Mouse (Mus musculus) CH12.LX (cell line): ENCODE data around the gene Gm20388.

Experiments
- BHLHE40 ChIP-seq: IDR thresholded peaks from 2 replicates; pipeline ENCODE4 v1.6.1; 2011; ENCODE audit warnings: mild to moderate bottlenecking, low read depth, low read length, improper control_type of control experiment
- CTCF ChIP-seq, 2 experiments: IDR thresholded peaks in 1 of 2; conservative IDR thresholded peaks in 1 of 2; 2 replicates each; pipeline ENCODE4 v1.5.1; 2011 to 2012; ENCODE audit warnings: low read depth in 2 of 2, low read length in 2 of 2, improper control_type of control experiment in 1 of 2, inconsistent platforms in 1 of 2, mild to moderate bottlenecking in 1 of 2, moderate library complexity in 1 of 2
- GABPA ChIP-seq: IDR thresholded peaks from 2 replicates; pipeline ENCODE4 v1.6.1; 2012; ENCODE audit warnings: low read depth, low read length, improper control_type of control experiment, inconsistent platforms; ENCODE audit not compliant: insufficient replicate concordance
- MAFK ChIP-seq: IDR thresholded peaks from 2 replicates; pipeline ENCODE4 v1.6.1; 2011; ENCODE audit warnings: low read length, improper control_type of control experiment; ENCODE audit not compliant: insufficient replicate concordance
- MEF2A ChIP-seq: IDR thresholded peaks from 2 replicates; pipeline ENCODE4 v1.6.1; 2014; ENCODE audit warnings: low read depth, mild to moderate bottlenecking, inconsistent platforms, low read length, improper control_type of control experiment, borderline replicate concordance
- POLR2A ChIP-seq: IDR thresholded peaks from 2 replicates; pipeline ENCODE4 v1.6.1; 2011; ENCODE audit warnings: low read depth, mild to moderate bottlenecking, improper control_type of control experiment, low read length
- UBTF ChIP-seq: IDR thresholded peaks from 2 replicates; pipeline ENCODE4 v1.6.1; 2012; ENCODE audit warnings: low read depth, mild to moderate bottlenecking, inconsistent platforms, low read length, improper control_type of control experiment, moderate library complexity
- ZNF384 ChIP-seq: IDR thresholded peaks from 2 replicates; pipeline ENCODE4 v1.6.1; 2012; ENCODE audit warnings: low read depth, low read length, improper control_type of control experiment, inconsistent platforms

- TF ChIP-seq CTCF (conservative IDR thresholded peaks at IDR 0.05 in 1 of 2, IDR thresholded peaks at IDR 0.05 in 1 of 2; ENCODE audit: low read depth in 2 of 2, low read length in 2 of 2) = no peak
- TF ChIP-seq POLR2A = no peak
- no peak for TF ChIP-seq MEF2A
- no peak for TF ChIP-seq BHLHE40
- no peak for TF ChIP-seq ZNF384
- no peak for TF ChIP-seq GABPA
- no peak for TF ChIP-seq UBTF
- TF ChIP-seq MAFK = no peak
These were observed 2457.9 kb downstream of the Gm20388 start for GRCm38 (mm10) chr8:122368494-122368893.
